Comparison of ENCODE assay signal across 26 mouse cellular contexts in genomic region chr14:102908990-102909389, GRCm38 (mm10).
A peak's percentile ranks its signal among the peaks of the same experiment; 100 is the strongest.
DNase-seq lines count a peak whose midpoint lies in the region; ATAC-seq and TF ChIP-seq lines count a peak whose summit lies in the region.
"Had no signal": no experiment of that assay in that cellular context is flagged by ENCODE, and none has a peak within 500 bp of the region (broad histone marks: within the 10 kb centered on the region; RNA-seq: fewer than 3 reads in every experiment).

No protein-coding gene starts in this region.

- intact Hi-C loops in heart, postnatal 36 days (cut with DNase I) = no loop called here

- TF ChIP-seq POLR2A in spleen, adult 2 months (IDR thresholded peaks at IDR 0.05; ENCODE audit: low read depth, low read length) = no peak

- H3K9me3 ChIP-seq in midbrain, embryonic 14.5 days (ENCODE audit: control insufficient read depth, low read length) = no peaks in the 10 kb centered on the region
- H3K9me3 ChIP-seq: embryonic facial prominence, embryonic 13.5 days; forebrain, embryonic 10.5 days; forebrain, embryonic 15.5 days; hindbrain, embryonic 13.5 days; midbrain, embryonic 10.5 days had no signal

- no peak for ATAC-seq in midbrain, embryonic 14.5 days (ENCODE audit: low FRiP score, low TSS enrichment)
- ATAC-seq: forebrain, embryonic 15.5 days; intestine, embryonic 16.5 days; midbrain, embryonic 16.5 days had no signal

- no peaks in the 10 kb centered on the region for H3K27me3 ChIP-seq in spleen, adult 2 months (ENCODE audit: control insufficient read depth, insufficient read depth, low read length)
- H3K27me3 ChIP-seq in midbrain, embryonic 14.5 days (ENCODE audit: control insufficient read depth, insufficient read depth, low read length) = no peaks in the 10 kb centered on the region
- H3K27me3 ChIP-seq: embryonic facial prominence, embryonic 13.5 days; forebrain, embryonic 15.5 days; hindbrain, embryonic 13.5 days had no signal

- no peak overlapping the region for H3K9ac ChIP-seq in midbrain, embryonic 14.5 days (replicated peaks; ENCODE audit: low read length)
- H3K9ac ChIP-seq: embryonic facial prominence, embryonic 13.5 days; forebrain, embryonic 15.5 days; hindbrain, embryonic 13.5 days; liver, embryonic 14.5 days had no signal

- no peaks in the 10 kb centered on the region for H3K36me3 ChIP-seq in spleen, adult 2 months (ENCODE audit: control insufficient read depth, insufficient read depth, low read length)
- no peaks in the 10 kb centered on the region for H3K36me3 ChIP-seq in midbrain, embryonic 14.5 days (ENCODE audit: control insufficient read depth, insufficient read depth, low read length)
- H3K36me3 ChIP-seq: embryonic facial prominence, embryonic 13.5 days; forebrain, embryonic 10.5 days; forebrain, embryonic 15.5 days; hindbrain, embryonic 13.5 days; midbrain, embryonic 10.5 days had no signal

- peaks cover 32% of the 10 kb centered on the region for H3K4me1 ChIP-seq in spleen, adult 2 months (ENCODE audit: control insufficient read depth, insufficient read depth, insufficient read length)
- no peaks in the 10 kb centered on the region for H3K4me1 ChIP-seq in midbrain, embryonic 14.5 days (ENCODE audit: control insufficient read depth, insufficient read depth, low read length)
- H3K4me1 ChIP-seq: embryonic facial prominence, embryonic 13.5 days; forebrain, embryonic 10.5 days; forebrain, embryonic 15.5 days; hindbrain, embryonic 13.5 days; midbrain, embryonic 10.5 days had no signal

- WGBS in spleen, adult 2 months = 74% methylated on average over 3 of the region's 3 CpGs
- WGBS in midbrain, embryonic 14.5 days = 88% methylated on average over 3 of the region's 3 CpGs

- H3K4me3 ChIP-seq in spleen, adult 2 months (ENCODE audit: extremely low read depth, insufficient read depth, insufficient read length) = no peak overlapping the region
- H3K4me3 ChIP-seq in midbrain, embryonic 14.5 days (replicated peaks; ENCODE audit: low read depth, low read length) = no peak overlapping the region
- H3K4me3 ChIP-seq: embryonic facial prominence, embryonic 13.5 days; forebrain, embryonic 10.5 days; forebrain, embryonic 15.5 days; hindbrain, embryonic 13.5 days; midbrain, embryonic 10.5 days had no signal

- TF ChIP-seq CTCF in spleen, adult 2 months (IDR thresholded peaks at IDR 0.05; ENCODE audit: extremely low read depth, insufficient read depth, insufficient read length, insufficient replicate concordance) = no peak

- no peak overlapping the region for H3K4me2 ChIP-seq in midbrain, embryonic 14.5 days (ENCODE audit: low read length)
- H3K4me2 ChIP-seq: embryonic facial prominence, embryonic 13.5 days; forebrain, embryonic 15.5 days; hindbrain, embryonic 13.5 days had no signal

- peak; percentile 87 for DNase-seq in heart, adult 11 months
- no peak for DNase-seq in heart, postnatal 36 days
- no peak for DNase-seq in spleen, adult 2 months (ENCODE audit: low read depth in 1 of 2, low spot score in 2 of 2)
- DNase-seq in spleen, postnatal 36 days (ENCODE audit: low spot score in 2 of 2) = no peak
- DNase-seq in cerebellum, postnatal 10 days = peak; percentile 66 to 69
- no peak for DNase-seq in midbrain, embryonic 14.5 days
- no peak for DNase-seq in lung, postnatal 4 days
- DNase-seq: adrenal gland, adult 2 months; heart, postnatal 14 days; kidney, postnatal 25 days; layer of hippocampus, postnatal 36 days; liver; lung, adult 2 months; lung, postnatal 10 days; right cerebral cortex, postnatal 25 days; thymus, adult 18-20 months; thymus, postnatal 36 days had no signal

- peak overlapping the region; percentile 43 for H3K27ac ChIP-seq in spleen, adult 2 months (ENCODE audit: insufficient read depth, low read length)
- H3K27ac ChIP-seq in midbrain, embryonic 14.5 days (replicated peaks; ENCODE audit: low read depth, low read length) = no peak overlapping the region
- H3K27ac ChIP-seq: embryonic facial prominence, embryonic 13.5 days; forebrain, embryonic 10.5 days; forebrain, embryonic 15.5 days; hindbrain, embryonic 13.5 days; liver, embryonic 14.5 days; midbrain, embryonic 10.5 days; stomach, postnatal 0 days had no signal

Comparison
In these comparisons a context has a peak if more than half of its experiments do, and no peak if none do; other contexts are left out.
1. DNase-seq: peak in heart, adult 11 months (single experiment) and cerebellum, postnatal 10 days (2 of 2); none in heart, postnatal 36 days (0 of 2), spleen, adult 2 months (0 of 2), spleen, postnatal 36 days (0 of 2), midbrain, embryonic 14.5 days (single experiment) and lung, postnatal 4 days (0 of 2).